ENCODE assay signal across 13 mouse cellular contexts in the genomic region with DNA sequence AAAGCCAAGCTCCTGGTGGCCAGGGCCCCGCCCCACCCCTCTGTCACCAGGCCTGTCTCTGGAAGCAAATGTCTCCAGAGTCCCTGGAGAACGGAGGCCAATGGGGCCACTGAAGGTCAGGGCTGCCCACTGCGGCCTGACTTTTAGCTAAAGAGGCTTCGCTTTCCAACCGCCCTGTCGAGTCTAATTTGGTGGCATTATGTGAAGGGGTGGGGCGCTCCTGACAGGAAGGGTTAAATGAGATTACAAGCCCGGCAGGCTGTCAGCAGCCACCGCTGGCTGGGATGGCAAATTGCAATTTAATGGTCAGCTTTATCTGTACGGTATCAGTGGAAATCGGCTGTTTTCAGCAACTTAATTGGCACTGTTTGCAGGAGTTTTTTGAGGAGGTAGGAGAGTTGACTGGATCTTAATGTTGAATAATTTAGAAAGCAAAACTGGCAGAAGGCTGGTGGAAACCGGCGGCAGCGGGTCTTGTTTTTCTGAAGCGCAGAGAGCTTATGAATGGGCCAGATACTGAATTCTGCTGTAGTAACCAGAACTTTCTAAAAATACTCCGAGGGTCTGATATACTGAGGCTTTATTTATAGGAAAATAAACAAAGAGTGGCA. TPM values are rescaled to one million over a fixed set of nuclear protein-coding genes. Genes with fewer than 3 reads are reported as not detected.
A peak's percentile ranks its signal among the peaks of the same experiment; 100 is the strongest.
DNase-seq lines count a peak whose midpoint lies in the region; ATAC-seq lines count a peak whose summit lies in the region.
"Had no signal": no experiment of that assay in that cellular context is flagged by ENCODE, and none has a peak within 500 bp of the region (broad histone marks: within the 10 kb centered on the region; RNA-seq: fewer than 3 reads in every experiment).

No protein-coding gene starts in this region.

- peak overlapping the region; percentile 56; the same call in 1 of the 2 replicates for H3K9ac ChIP-seq in heart, embryonic 13.5 days
- no peak overlapping the region for H3K9ac ChIP-seq in embryonic facial prominence, embryonic 12.5 days
- H3K9ac ChIP-seq in hindbrain, embryonic 15.5 days = no peak overlapping the region
- no peak overlapping the region for H3K9ac ChIP-seq in neural tube, embryonic 12.5 days

- H3K4me2 ChIP-seq in heart, embryonic 13.5 days = peak overlapping the region; percentile 50
- H3K4me2 ChIP-seq in embryonic facial prominence, embryonic 12.5 days (replicated peaks) = 0 out of 2 replicates have a peak overlapping the region, but pooled peaks have one; percentile 15
- peak overlapping the region; percentile 30 for H3K4me2 ChIP-seq in hindbrain, embryonic 15.5 days
- peak overlapping the region; percentile 40 for H3K4me2 ChIP-seq in neural tube, embryonic 12.5 days (replicated peaks)

- H3K36me3 ChIP-seq in heart, embryonic 13.5 days = no peaks in the 10 kb centered on the region
- no peaks in the 10 kb centered on the region for H3K36me3 ChIP-seq in embryonic facial prominence, embryonic 12.5 days
- no peaks in the 10 kb centered on the region for H3K36me3 ChIP-seq in hindbrain, embryonic 15.5 days
- H3K36me3 ChIP-seq in neural tube, embryonic 12.5 days = no peaks in the 10 kb centered on the region

- no peak overlapping the region for H3K4me3 ChIP-seq in heart, embryonic 13.5 days
- H3K4me3 ChIP-seq in embryonic facial prominence, embryonic 12.5 days = no peak overlapping the region
- peak overlapping the region; percentile 10 for H3K4me3 ChIP-seq in hindbrain, embryonic 15.5 days
- H3K4me3 ChIP-seq in neural tube, embryonic 12.5 days = no peak overlapping the region

- peaks cover 87% of the 10 kb centered on the region for H3K27me3 ChIP-seq in heart, embryonic 13.5 days (replicated peaks)
- H3K27me3 ChIP-seq in embryonic facial prominence, embryonic 12.5 days = peaks cover 54% of the 10 kb centered on the region
- peaks cover 46% of the 10 kb centered on the region for H3K27me3 ChIP-seq in hindbrain, embryonic 15.5 days
- H3K27me3 ChIP-seq in neural tube, embryonic 12.5 days (replicated peaks) = peaks cover 12% of the 10 kb centered on the region

- WGBS in heart, embryonic 13.5 days = 13% methylated on average over 16 of the region's 16 CpGs
- 15% methylated on average over 16 of the region's 16 CpGs for WGBS in embryonic facial prominence, embryonic 12.5 days
- 13% methylated on average over 16 of the region's 16 CpGs for WGBS in hindbrain, embryonic 15.5 days
- 19% methylated on average over 16 of the region's 16 CpGs for WGBS in neural tube, embryonic 12.5 days

- no peak for DNase-seq in heart, postnatal 10 days
- no peak for DNase-seq in frontal cortex, postnatal 10 days (ENCODE audit: low spot score in 2 of 2)
- no peak for DNase-seq in cerebellum, adult 18-20 months
- DNase-seq: cerebellum, adult 8-10 months had no signal

- no peak for ATAC-seq in heart, embryonic 13.5 days (ENCODE audit: extremely low read depth, insufficient number of reproducible peaks, low FRiP score, low TSS enrichment)
- no peak for ATAC-seq in embryonic facial prominence, embryonic 12.5 days (ENCODE audit: insufficient number of reproducible peaks, insufficient read depth, low FRiP score, low TSS enrichment)
- ATAC-seq in hindbrain, embryonic 15.5 days (ENCODE audit: low FRiP score, low read depth) = no peak
- ATAC-seq in neural tube, embryonic 12.5 days (ENCODE audit: low FRiP score, low read depth) = no peak
- ATAC-seq in megakaryocyte-erythroid progenitor cell, adult 5-6 weeks (replicated peaks; ENCODE audit: low FRiP score, low TSS enrichment, poor library complexity, severe bottlenecking) = no peak

- H3K9me3 ChIP-seq in heart, embryonic 13.5 days = no peaks in the 10 kb centered on the region
- no peaks in the 10 kb centered on the region for H3K9me3 ChIP-seq in embryonic facial prominence, embryonic 12.5 days
- no peaks in the 10 kb centered on the region for H3K9me3 ChIP-seq in hindbrain, embryonic 15.5 days
- H3K9me3 ChIP-seq in neural tube, embryonic 12.5 days = no peaks in the 10 kb centered on the region

- intact Hi-C loops in heart, postnatal 10 days (cut with DNase I) = no loop called here

- H3K27ac ChIP-seq in heart, embryonic 13.5 days (replicated peaks) = 0 out of 2 replicates have a peak overlapping the region, but pooled peaks have one; percentile 8
- no peak overlapping the region for H3K27ac ChIP-seq in embryonic facial prominence, embryonic 12.5 days
- H3K27ac ChIP-seq in hindbrain, embryonic 15.5 days (replicated peaks) = peak overlapping the region; percentile 49; the same call in 1 of the 2 replicates
- H3K27ac ChIP-seq in neural tube, embryonic 12.5 days = no peak overlapping the region

- peaks cover 52% of the 10 kb centered on the region for H3K4me1 ChIP-seq in heart, embryonic 13.5 days
- H3K4me1 ChIP-seq in embryonic facial prominence, embryonic 12.5 days = peaks cover 16% of the 10 kb centered on the region
- H3K4me1 ChIP-seq in hindbrain, embryonic 15.5 days (replicated peaks) = peaks cover 58% of the 10 kb centered on the region
- H3K4me1 ChIP-seq in neural tube, embryonic 12.5 days = peaks cover 35% of the 10 kb centered on the region

RNA-seq across cellular contexts. Expression of gene A230072I06Rik, which starts 46.5 kb away (rescaled TPM):
- not detected in 2 replicates for polyA plus RNA-seq in heart, embryonic 13.5 days (2015; fragmentation: Nextera tagmentation; extraction: Ambion mirVana)
- not detected for total RNA-seq in heart, postnatal 10 days (2021)
- not detected in 2 replicates for polyA plus RNA-seq in embryonic facial prominence, embryonic 12.5 days (2016; fragmentation: Nextera tagmentation; extraction: Ambion mirVana)
- polyA plus RNA-seq in hindbrain, embryonic 15.5 days (2015; fragmentation: Nextera tagmentation; extraction: Ambion mirVana) = 0.10 and 0.20 TPM in 2 replicates
- polyA plus RNA-seq in neural tube, embryonic 12.5 days (2016; fragmentation: Nextera tagmentation; extraction: Ambion mirVana) = not detected in 2 replicates
- total RNA-seq in megakaryocyte-erythroid progenitor cell, adult 5-6 weeks (2014; fragmentation: Nextera tagmentation) = not detected in 2 replicates
- not detected in 2 replicates for total RNA-seq in megakaryocyte-erythroid progenitor cell, adult 5-6 weeks (2017)
- total RNA-seq: liver, adult 2 months had no signal
- polyA plus RNA-seq: heart, postnatal 0 days; large intestine, adult 2 months; liver, adult 2 months; testis, adult 2 months had no signal

Comparison
In these comparisons a context has a peak if more than half of its experiments do, and no peak if none do; other contexts are left out.
1. H3K27ac ChIP-seq: peak in heart, embryonic 13.5 days (single experiment) and hindbrain, embryonic 15.5 days (single experiment); none in embryonic facial prominence, embryonic 12.5 days (single experiment) and neural tube, embryonic 12.5 days (single experiment).
2. Peak in every context shown above with its lines, with median percentiles within 50 percentile points of each other: H3K4me2 ChIP-seq.